Mouse (Mus musculus) spleen, adult 2 months (tissue): ENCODE measurements around the gene Notch1. TPM values are rescaled to one million over a fixed set of nuclear protein-coding genes. Genes with fewer than 3 reads are reported as not detected.

Experiments
- DNase-seq, 2 experiments: peaks; one replicate each; pipeline versions ENCODE4 v3.0.0 to v3.0.0-alpha.2; 2012 to 2021; ENCODE audit warnings: low spot score in 2 of 2, low read depth in 1 of 2
- H3K27ac ChIP-seq: fragments of 200-500 bp; 2 replicates; pipeline ENCODE4 v1.5.1; 2012; ENCODE audit warnings: low read length, inconsistent platforms; ENCODE audit not compliant: insufficient read depth
- H3K27me3 ChIP-seq: fragments of 200-500 bp; 2 replicates; pipeline ENCODE4 v1.6.1; 2012; ENCODE audit warnings: mild to moderate bottlenecking, moderate library complexity, low read length, inconsistent platforms; ENCODE audit not compliant: control insufficient read depth, insufficient read depth
- H3K36me3 ChIP-seq: fragments of 200-500 bp; 2 replicates; pipeline ENCODE4 v1.6.1; 2012; ENCODE audit warnings: mild to moderate bottlenecking, low read length, inconsistent platforms; ENCODE audit not compliant: control insufficient read depth, insufficient read depth
- H3K4me1 ChIP-seq: fragments of 200-500 bp; 2 replicates; pipeline ENCODE4 v1.6.1; 2011; ENCODE audit warnings: inconsistent platforms; ENCODE audit not compliant: control insufficient read depth, insufficient read depth, insufficient read length
- H3K4me3 ChIP-seq: fragments of 200-500 bp; 2 replicates; pipeline ENCODE4 v1.5.1; 2011; ENCODE audit warnings: mild to moderate bottlenecking, inconsistent platforms; ENCODE audit not compliant: insufficient read depth, insufficient read length; ENCODE audit errors: extremely low read depth
- CTCF ChIP-seq: fragments of 200-500 bp; IDR thresholded peaks from 2 replicates; pipeline ENCODE4 v1.5.1; 2011; ENCODE audit warnings: mild to moderate bottlenecking, inconsistent platforms; ENCODE audit not compliant: insufficient read depth, insufficient read length, insufficient replicate concordance; ENCODE audit errors: extremely low read depth
- POLR2A ChIP-seq: fragments of 200-500 bp; IDR thresholded peaks from 2 replicates; pipeline ENCODE4 v1.6.1; 2011; ENCODE audit warnings: low read depth, low read length, inconsistent platforms
- WGBS: fragments of 180-500 bp; shearing (Covaris S2); methylation state at CpG from one replicate; pipeline ENCODE4 v1.1.7; 2018; 5-methylcytosine and 5-hydroxymethylcytosine counted together
- polyA plus RNA-seq: library from polyadenylated mRNA; depleted of rRNA; stranded (reverse); fragments of >200 nt; gene quantifications from 2 replicates; pipeline ENCODE4 v1.2.3, GENCODE M21; 2012; rRNA removed

Gene Notch1
- polyA plus RNA-seq = 34.6 and 39.6 TPM in 2 replicates

GRCm38 (mm10) chr2:26516275-26516674 is at the start of gene Notch1:
TSS of gene Notch1 (minus strand) at chr2:26516663.
- DNase-seq = no peak
- Histone ChIP-seq H3K27ac (no peak within 1 kb of the TSS), H3K27me3 (no peaks in the 10 kb centered on the region), H3K4me1 (peaks cover 4% of the 10 kb centered on the region; the same call in 1 of the 2 replicates), H3K36me3 (no peaks in the 10 kb centered on the region), H3K4me3 (no peak within 1 kb of the TSS)
- no peak for TF ChIP-seq CTCF
- TF ChIP-seq POLR2A = no peak
- whole genome bisulfite sequencing = 16% methylated on average over 12 of the region's 12 CpGs

- Histone ChIP-seq H3K4me3 (no peak overlapping the region), H3K27ac (no peak overlapping the region), H3K4me1 (no peaks in the 10 kb centered on the region), H3K27me3 (no peaks in the 10 kb centered on the region), H3K36me3 (no peaks in the 10 kb centered on the region)
- WGBS = 0% methylated on average over 4 of the region's 4 CpGs
- peak; percentile 57 to 69 for DNase-seq
- TF ChIP-seq POLR2A (no peak), CTCF (peak; percentile 81)
Observed at GRCm38 (mm10) chr2:26566221-26566620, 49.8 kb upstream of the Notch1 start.

DNA sequence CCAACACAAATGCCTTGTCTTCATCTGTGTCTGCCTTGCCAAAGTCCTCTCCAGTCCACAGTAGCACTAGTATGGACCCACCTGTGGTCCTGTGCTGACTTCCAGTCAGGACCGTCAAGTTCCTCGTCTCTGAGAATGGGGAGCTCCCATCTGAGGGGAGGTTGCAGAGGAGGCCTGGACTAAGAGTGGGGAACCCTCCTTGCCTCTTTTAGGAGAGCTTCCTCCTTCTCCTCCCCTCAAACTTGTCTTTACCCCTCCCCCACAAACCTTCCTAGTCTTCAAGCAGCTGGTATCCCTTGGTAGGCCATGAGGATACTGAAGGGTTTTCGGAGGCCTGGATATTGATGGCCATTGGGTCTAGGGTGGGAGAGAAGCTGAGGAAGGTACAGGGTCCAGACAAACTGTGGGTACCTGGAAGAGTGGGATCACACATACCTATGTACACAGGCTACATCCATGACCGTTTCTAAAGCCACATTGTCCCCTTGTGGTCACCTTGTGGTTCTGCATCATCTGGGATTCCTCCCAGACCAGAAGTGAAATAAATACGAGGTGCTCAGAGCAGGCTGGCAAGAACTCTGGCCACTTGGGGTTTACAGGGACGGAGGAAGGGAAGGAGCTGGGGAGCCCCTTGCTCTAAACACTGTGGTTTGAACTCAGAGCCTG is 45.0 kb upstream of the Notch1 start:
- TF ChIP-seq CTCF (peak; percentile 12; the same call in 1 of the 2 replicates), POLR2A (no peak)
- Histone ChIP-seq H3K4me3 (no peak overlapping the region), H3K36me3 (no peaks in the 10 kb centered on the region), H3K27me3 (no peaks in the 10 kb centered on the region), H3K27ac (no peak overlapping the region), H3K4me1 (no peaks in the 10 kb centered on the region)
- peak in 1 of 2 experiments; percentile 18 for DNase-seq
- 39% methylated on average over 6 of the region's 6 CpGs for WGBS

DNA sequence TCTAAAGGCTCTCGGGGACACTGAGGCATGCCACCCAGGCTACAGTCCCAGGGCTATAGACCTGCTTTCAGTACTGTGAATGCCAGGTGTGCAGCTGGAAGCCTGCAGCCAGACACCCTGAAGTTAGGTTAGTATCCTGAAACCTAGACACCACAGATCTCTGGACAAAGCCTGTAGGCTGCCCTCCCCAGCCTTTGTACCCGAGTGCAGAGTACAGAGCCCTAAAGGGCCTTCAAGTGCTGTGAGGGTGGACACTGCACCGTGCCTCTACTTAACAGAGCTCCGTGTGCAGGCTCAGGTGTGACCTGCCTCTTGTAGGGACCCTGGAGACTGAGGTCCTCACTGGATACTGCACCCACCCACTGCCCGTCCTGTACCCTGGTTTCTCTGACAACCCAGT is 44.0 kb upstream of the Notch1 start:
- Histone ChIP-seq H3K27me3 (no peaks in the 10 kb centered on the region), H3K36me3 (no peaks in the 10 kb centered on the region), H3K4me1 (no peaks in the 10 kb centered on the region), H3K4me3 (no peak overlapping the region), H3K27ac (no peak overlapping the region)
- no peak for DNase-seq
- WGBS = 88% methylated on average over 5 of the region's 5 CpGs
- TF ChIP-seq POLR2A (no peak), CTCF (no peak)

- H3K4me1 ChIP-seq = no peaks in the 10 kb centered on the region
- no peak for DNase-seq
- no peaks in the 10 kb centered on the region for H3K27me3 ChIP-seq
- no peak overlapping the region for H3K27ac ChIP-seq
- no peak overlapping the region for H3K4me3 ChIP-seq
- TF ChIP-seq POLR2A = no peak
- TF ChIP-seq CTCF = no peak
- WGBS = 76% methylated on average over 4 of the region's 4 CpGs
- no peaks in the 10 kb centered on the region for H3K36me3 ChIP-seq
Observed at GRCm38 (mm10) chr2:26556535-26556993, 40.1 kb upstream of the Notch1 start.

- Histone ChIP-seq H3K36me3 (no peaks in the 10 kb centered on the region), H3K4me3 (no peak overlapping the region), H3K4me1 (no peaks in the 10 kb centered on the region; the same call in 1 of the 2 replicates), H3K27ac (no peak overlapping the region), H3K27me3 (no peaks in the 10 kb centered on the region)
- WGBS = 72% methylated on average over 4 of the region's 4 CpGs
- TF ChIP-seq POLR2A (no peak), CTCF (no peak)
- no peak for DNase-seq
Observed at GRCm38 (mm10) chr2:26555076-26555475, 38.6 kb upstream of the Notch1 start.

DNA sequence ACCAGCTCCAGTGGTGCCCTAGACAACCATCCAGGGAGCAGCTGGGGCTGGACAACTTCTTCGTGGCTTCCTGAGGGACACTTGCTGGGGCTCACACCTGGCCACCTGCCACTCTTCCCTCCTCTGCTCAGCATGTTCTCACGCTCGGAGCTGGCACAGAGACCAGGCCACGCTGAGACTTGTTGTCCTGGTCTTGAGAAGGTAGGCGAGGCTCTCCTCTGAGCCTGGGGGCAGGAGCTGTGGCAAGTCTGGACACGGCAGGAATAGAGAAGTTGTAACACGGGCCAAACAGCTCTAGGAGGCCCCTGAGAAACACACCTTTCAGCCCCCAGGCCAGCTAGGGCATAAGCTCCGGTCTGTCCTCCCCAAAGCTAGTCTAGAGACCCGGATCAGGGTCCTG is 37.4 kb upstream of the Notch1 start:
- no peak overlapping the region for H3K27ac ChIP-seq
- no peaks in the 10 kb centered on the region for H3K27me3 ChIP-seq
- no peaks in the 10 kb centered on the region; the same call in 1 of the 2 replicates for H3K4me1 ChIP-seq
- TF ChIP-seq CTCF (no peak), POLR2A (no peak)
- WGBS = 68% methylated on average over 9 of the region's 9 CpGs
- H3K36me3 ChIP-seq = no peaks in the 10 kb centered on the region
- no peak for DNase-seq
- H3K4me3 ChIP-seq = no peak overlapping the region
